Mouse (Mus musculus): ENCODE data around the gene Ets2. TPM values are rescaled to one million over a fixed set of nuclear protein-coding genes. Genes with fewer than 3 reads are reported as not detected.
A peak's percentile ranks its signal among the peaks of the same experiment; 100 is the strongest.

Ets2 gene
- polyA plus RNA-seq (2014; fragmentation: Nextera tagmentation; extraction: Ambion mirVana), result 30.3 and 46.5 TPM in 2 replicates

DNA sequence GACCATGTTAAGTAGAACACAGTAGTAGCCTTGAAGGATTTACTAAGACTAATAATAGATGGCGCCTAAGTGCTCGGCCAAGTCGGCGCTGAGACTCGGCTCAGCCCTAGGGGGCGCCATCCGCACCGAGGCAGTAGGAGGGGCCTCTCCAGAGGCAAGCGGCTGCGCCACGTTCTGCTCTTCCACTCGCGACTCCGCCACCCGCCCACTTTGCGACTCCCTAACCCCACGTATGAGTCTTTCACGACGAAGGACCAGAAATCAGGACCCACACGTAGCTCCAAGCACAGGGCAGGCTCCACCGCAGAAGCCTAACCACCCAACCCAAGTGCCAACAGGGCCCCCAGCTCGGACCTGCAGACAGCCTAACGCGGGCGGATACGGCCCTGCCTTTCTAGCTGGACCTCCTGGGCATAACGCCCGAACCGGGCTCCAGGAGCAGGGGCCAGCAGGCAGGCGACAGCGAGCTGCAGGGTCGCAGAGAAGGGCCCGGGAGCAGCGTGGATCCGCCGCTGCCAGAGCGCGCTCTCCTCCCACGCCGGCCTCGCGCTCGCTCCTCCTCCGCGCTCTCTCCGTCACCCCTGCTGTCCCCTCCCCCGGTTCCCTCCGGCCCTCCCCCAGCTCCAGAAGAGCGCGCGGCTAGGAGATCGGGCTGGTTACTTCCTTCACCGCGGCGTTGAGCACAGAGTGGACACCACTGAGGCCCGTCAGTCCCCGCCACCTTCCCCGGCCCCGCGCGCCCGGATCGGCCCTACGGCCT, at the start of gene Ets2:
TSS of gene Ets2 (plus strand) at position 274 of the 760 bp plus-strand sequence.
- peak within 1 kb of the TSS; percentile 96 for H3K4me3 ChIP-seq (ENCODE audit: low read length)
- peaks cover 12% of the 10 kb centered on the region for H3K4me1 ChIP-seq (ENCODE audit: control insufficient read depth, insufficient read depth, low read length)
- WGBS, result under 1% methylated on average over 60 of the region's 64 CpGs
- H3K4me2 ChIP-seq (replicated peaks; ENCODE audit: low read depth, low read length), result peak within 1 kb of the TSS; percentile 70
- ATAC-seq (ENCODE audit: low FRiP score, low TSS enrichment), result peak; percentile 93
- H3K27ac ChIP-seq (ENCODE audit: low read depth, low read length), result peak within 1 kb of the TSS; percentile 94
- no peaks in the 10 kb centered on the region for H3K9me3 ChIP-seq (ENCODE audit: control insufficient read depth, low read length)
- H3K27me3 ChIP-seq (ENCODE audit: control insufficient read depth, insufficient read depth, low read length), result no peaks in the 10 kb centered on the region
- H3K9ac ChIP-seq (ENCODE audit: low read depth, low read length), result peak within 1 kb of the TSS; percentile 91
- peaks cover 12% of the 10 kb centered on the region; the same call in 1 of the 2 replicates for H3K36me3 ChIP-seq (ENCODE audit: control insufficient read depth, insufficient read depth, low read length)

GRCm38 (mm10) chr16:95654204-95654611, 47.7 kb upstream of the Ets2 start:
- H3K4me3 ChIP-seq (ENCODE audit: low read length), result no peak overlapping the region
- H3K4me1 ChIP-seq (ENCODE audit: control insufficient read depth, insufficient read depth, low read length), result no peaks in the 10 kb centered on the region
- no peaks in the 10 kb centered on the region for H3K36me3 ChIP-seq (ENCODE audit: control insufficient read depth, insufficient read depth, low read length)
- peaks cover 4% of the 10 kb centered on the region; the same call in 1 of the 2 replicates for H3K9me3 ChIP-seq (ENCODE audit: control insufficient read depth, low read length)
- H3K9ac ChIP-seq (ENCODE audit: low read depth, low read length), result no peak overlapping the region
- no peak overlapping the region for H3K4me2 ChIP-seq (replicated peaks; ENCODE audit: low read depth, low read length)
- ATAC-seq (ENCODE audit: low FRiP score, low TSS enrichment), result no peak
- H3K27me3 ChIP-seq (ENCODE audit: control insufficient read depth, insufficient read depth, low read length), result no peaks in the 10 kb centered on the region
- H3K27ac ChIP-seq (ENCODE audit: low read depth, low read length), result no peak overlapping the region
- WGBS, result 69% methylated on average over 15 of the region's 15 CpGs

DNA sequence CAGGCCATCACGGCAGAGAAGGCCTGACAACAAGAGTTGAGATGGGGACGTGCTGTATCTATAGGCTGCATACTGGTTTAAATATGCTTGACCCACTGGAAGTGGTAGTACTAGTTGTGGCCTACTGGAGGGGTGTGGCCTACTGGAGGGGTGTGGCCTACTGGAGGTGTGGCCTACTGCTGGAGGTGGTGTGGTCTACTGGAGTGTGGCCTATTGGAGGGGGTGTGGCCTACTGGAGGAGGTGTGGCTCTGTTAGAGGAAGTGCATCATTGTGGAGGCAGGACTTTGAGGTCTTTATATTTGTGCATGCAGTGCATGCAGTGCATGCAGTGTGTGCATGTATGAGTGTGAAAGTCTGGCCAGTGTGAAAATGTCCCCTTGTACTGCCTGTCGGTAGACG, 45.3 kb upstream of the Ets2 start:
- ATAC-seq (ENCODE audit: low FRiP score, low TSS enrichment), result no peak

DNA sequence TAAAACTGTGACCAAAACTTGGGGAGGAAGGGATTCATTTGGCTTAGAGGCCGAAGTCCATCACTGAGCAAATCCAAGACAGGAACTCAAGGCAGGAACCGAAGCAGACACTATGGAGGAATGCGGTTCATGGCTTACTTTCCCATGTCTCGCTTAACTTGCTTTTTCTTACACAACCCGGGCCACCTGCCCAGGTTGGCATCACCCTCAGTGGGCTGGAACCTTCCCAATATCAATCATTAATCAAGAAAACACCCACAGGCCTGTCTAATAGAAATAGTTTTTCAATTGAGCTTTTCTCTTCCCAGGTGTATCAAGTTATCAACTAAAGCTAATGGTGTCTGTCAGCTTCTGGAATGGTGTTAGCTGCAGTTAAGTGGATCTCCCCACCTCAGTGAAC, 44.7 kb upstream of the Ets2 start:
- H3K27me3 ChIP-seq (ENCODE audit: control insufficient read depth, insufficient read depth, low read length), result no peaks in the 10 kb centered on the region
- no peak for ATAC-seq (ENCODE audit: low FRiP score, low TSS enrichment)
- H3K27ac ChIP-seq (ENCODE audit: low read depth, low read length), result no peak overlapping the region
- H3K4me1 ChIP-seq (ENCODE audit: control insufficient read depth, insufficient read depth, low read length), result no peaks in the 10 kb centered on the region
- 93% methylated on average over 5 of the region's 5 CpGs for WGBS
- no peak overlapping the region for H3K9ac ChIP-seq (ENCODE audit: low read depth, low read length)
- H3K9me3 ChIP-seq (ENCODE audit: control insufficient read depth, low read length), result peaks cover 4% of the 10 kb centered on the region; the same call in 1 of the 2 replicates
- no peak overlapping the region for H3K4me2 ChIP-seq (replicated peaks; ENCODE audit: low read depth, low read length)
- no peak overlapping the region for H3K4me3 ChIP-seq (ENCODE audit: low read length)
- H3K36me3 ChIP-seq (ENCODE audit: control insufficient read depth, insufficient read depth, low read length), result no peaks in the 10 kb centered on the region

More for the DNA sequence above, 45.3 kb upstream of the Ets2 start:
- no peak overlapping the region for H3K4me3 ChIP-seq (ENCODE audit: low read length)
- WGBS, result 94% methylated on average over 4 of the region's 4 CpGs
- no peak overlapping the region for H3K27ac ChIP-seq (ENCODE audit: low read depth, low read length)
- H3K9ac ChIP-seq (ENCODE audit: low read depth, low read length), result no peak overlapping the region
- peaks cover 4% of the 10 kb centered on the region; the same call in 1 of the 2 replicates for H3K9me3 ChIP-seq (ENCODE audit: control insufficient read depth, low read length)
- no peaks in the 10 kb centered on the region for H3K27me3 ChIP-seq (ENCODE audit: control insufficient read depth, insufficient read depth, low read length)
- no peaks in the 10 kb centered on the region for H3K36me3 ChIP-seq (ENCODE audit: control insufficient read depth, insufficient read depth, low read length)
- no peak overlapping the region for H3K4me2 ChIP-seq (replicated peaks; ENCODE audit: low read depth, low read length)
- H3K4me1 ChIP-seq (ENCODE audit: control insufficient read depth, insufficient read depth, low read length), result no peaks in the 10 kb centered on the region

- H3K36me3 ChIP-seq (ENCODE audit: control insufficient read depth, insufficient read depth, low read length), result no peaks in the 10 kb centered on the region
- H3K4me2 ChIP-seq (replicated peaks; ENCODE audit: low read depth, low read length), result no peak overlapping the region
- H3K4me1 ChIP-seq (ENCODE audit: control insufficient read depth, insufficient read depth, low read length), result no peaks in the 10 kb centered on the region
- H3K27me3 ChIP-seq (ENCODE audit: control insufficient read depth, insufficient read depth, low read length), result no peaks in the 10 kb centered on the region
- WGBS, result 96% methylated on average over 5 of the region's 5 CpGs
- H3K4me3 ChIP-seq (ENCODE audit: low read length), result no peak overlapping the region
- H3K27ac ChIP-seq (ENCODE audit: low read depth, low read length), result no peak overlapping the region
- no peak for ATAC-seq (ENCODE audit: low FRiP score, low TSS enrichment)
- no peak overlapping the region for H3K9ac ChIP-seq (ENCODE audit: low read depth, low read length)
- peaks cover 4% of the 10 kb centered on the region; the same call in 1 of the 2 replicates for H3K9me3 ChIP-seq (ENCODE audit: control insufficient read depth, low read length)
Observed at GRCm38 (mm10) chr16:95657756-95658155, 44.1 kb upstream of the Ets2 start.

DNA sequence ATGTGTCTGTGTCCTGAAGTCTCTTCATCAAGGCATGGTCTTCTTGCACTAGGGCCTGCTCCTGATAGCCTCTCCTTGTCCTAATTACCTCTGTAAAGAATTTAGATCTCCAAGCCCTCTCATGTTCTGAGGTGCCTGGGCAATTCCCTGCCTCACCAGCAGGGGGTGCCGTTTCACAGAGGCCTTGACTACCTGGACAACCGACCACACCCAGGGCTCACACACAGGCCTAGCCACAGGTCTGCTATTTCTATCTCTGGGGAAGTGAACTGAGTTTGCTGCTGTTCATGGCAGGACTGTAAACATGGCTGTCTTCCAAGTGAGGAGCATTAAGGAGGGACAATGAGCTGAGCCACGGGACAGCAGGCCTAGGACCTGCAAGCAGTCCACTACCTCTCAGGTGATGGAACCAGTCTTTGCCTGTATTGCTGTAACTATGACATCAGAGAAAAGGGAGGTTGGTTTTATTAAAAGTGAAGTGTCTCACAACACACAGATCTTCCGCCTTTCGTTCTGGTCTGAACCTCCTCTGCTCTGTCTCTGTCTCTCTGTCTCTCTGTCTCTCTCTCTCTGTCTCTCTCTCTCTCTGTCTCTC, 42.9 kb upstream of the Ets2 start:
- no peak overlapping the region for H3K27ac ChIP-seq (ENCODE audit: low read depth, low read length)
- H3K36me3 ChIP-seq (ENCODE audit: control insufficient read depth, insufficient read depth, low read length), result no peaks in the 10 kb centered on the region
- no peaks in the 10 kb centered on the region for H3K4me1 ChIP-seq (ENCODE audit: control insufficient read depth, insufficient read depth, low read length)
- H3K9ac ChIP-seq (ENCODE audit: low read depth, low read length), result no peak overlapping the region
- no peak overlapping the region for H3K4me2 ChIP-seq (replicated peaks; ENCODE audit: low read depth, low read length)
- no peak; the same call in 1 of the 2 replicates for ATAC-seq (ENCODE audit: low FRiP score, low TSS enrichment)
- no peaks in the 10 kb centered on the region for H3K27me3 ChIP-seq (ENCODE audit: control insufficient read depth, insufficient read depth, low read length)
- H3K9me3 ChIP-seq (ENCODE audit: control insufficient read depth, low read length), result peaks cover 4% of the 10 kb centered on the region; the same call in 1 of the 2 replicates
- no peak overlapping the region for H3K4me3 ChIP-seq (ENCODE audit: low read length)
- 61% methylated on average over 5 of the region's 5 CpGs for WGBS

- Histone ChIP-seq H3K9ac (ENCODE audit: low read depth, low read length) (no peak overlapping the region), H3K4me3 (ENCODE audit: low read length) (no peak overlapping the region), H3K27me3 (ENCODE audit: control insufficient read depth, insufficient read depth, low read length) (no peaks in the 10 kb centered on the region), H3K27ac (ENCODE audit: low read depth, low read length) (no peak overlapping the region), H3K4me2 (replicated peaks; ENCODE audit: low read depth, low read length) (no peak overlapping the region), H3K4me1 (ENCODE audit: control insufficient read depth, insufficient read depth, low read length) (no peaks in the 10 kb centered on the region), H3K9me3 (ENCODE audit: control insufficient read depth, low read length) (peaks cover 4% of the 10 kb centered on the region; the same call in 1 of the 2 replicates), H3K36me3 (ENCODE audit: control insufficient read depth, insufficient read depth, low read length) (no peaks in the 10 kb centered on the region)
- 80% methylated on average over 19 of the region's 19 CpGs for WGBS
- ATAC-seq (ENCODE audit: low FRiP score, low TSS enrichment), result no peak
Observed at GRCm38 (mm10) chr16:95659461-95659860, 42.4 kb upstream of the Ets2 start.

DNA sequence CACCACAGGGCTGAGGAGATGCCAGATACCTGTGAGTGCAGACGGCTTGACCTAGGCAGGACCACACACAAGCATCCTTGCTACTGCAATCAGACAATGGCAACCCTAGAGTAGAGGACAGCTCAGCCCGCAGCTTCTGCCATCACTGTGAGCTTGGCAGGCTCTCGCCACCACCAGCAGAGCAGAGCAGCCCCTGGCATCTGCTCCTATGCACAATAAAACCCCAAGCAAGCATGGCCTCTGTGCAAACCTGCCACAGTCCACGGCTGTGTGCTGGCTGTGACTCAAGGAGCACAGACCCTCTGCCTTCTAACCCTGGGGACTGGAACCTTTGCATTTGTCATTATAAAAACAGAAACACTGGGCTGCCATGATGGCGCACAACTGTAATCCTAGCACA, 41.0 kb upstream of the Ets2 start:
- H3K4me2 ChIP-seq (replicated peaks; ENCODE audit: low read depth, low read length), result no peak overlapping the region
- H3K27me3 ChIP-seq (ENCODE audit: control insufficient read depth, insufficient read depth, low read length), result no peaks in the 10 kb centered on the region
- no peak overlapping the region for H3K4me3 ChIP-seq (ENCODE audit: low read length)
- H3K9ac ChIP-seq (ENCODE audit: low read depth, low read length), result no peak overlapping the region
- ATAC-seq (ENCODE audit: low FRiP score, low TSS enrichment), result no peak
- peaks cover 4% of the 10 kb centered on the region; the same call in 1 of the 2 replicates for H3K9me3 ChIP-seq (ENCODE audit: control insufficient read depth, low read length)
- H3K4me1 ChIP-seq (ENCODE audit: control insufficient read depth, insufficient read depth, low read length), result peaks cover 4% of the 10 kb centered on the region
- no peak overlapping the region for H3K27ac ChIP-seq (ENCODE audit: low read depth, low read length)
- 86% methylated on average over 5 of the region's 5 CpGs for WGBS
- H3K36me3 ChIP-seq (ENCODE audit: control insufficient read depth, insufficient read depth, low read length), result no peaks in the 10 kb centered on the region

Measured in kidney, embryonic 14.5 days (tissue).